Mouse (Mus musculus): ENCODE measurements around the gene Col12a1. TPM values are rescaled to one million over a fixed set of nuclear protein-coding genes. Genes with fewer than 3 reads are reported as not detected.

Col12a1 gene
- polyA plus RNA-seq, 1 experiment, result 15.3 TPM

DNA sequence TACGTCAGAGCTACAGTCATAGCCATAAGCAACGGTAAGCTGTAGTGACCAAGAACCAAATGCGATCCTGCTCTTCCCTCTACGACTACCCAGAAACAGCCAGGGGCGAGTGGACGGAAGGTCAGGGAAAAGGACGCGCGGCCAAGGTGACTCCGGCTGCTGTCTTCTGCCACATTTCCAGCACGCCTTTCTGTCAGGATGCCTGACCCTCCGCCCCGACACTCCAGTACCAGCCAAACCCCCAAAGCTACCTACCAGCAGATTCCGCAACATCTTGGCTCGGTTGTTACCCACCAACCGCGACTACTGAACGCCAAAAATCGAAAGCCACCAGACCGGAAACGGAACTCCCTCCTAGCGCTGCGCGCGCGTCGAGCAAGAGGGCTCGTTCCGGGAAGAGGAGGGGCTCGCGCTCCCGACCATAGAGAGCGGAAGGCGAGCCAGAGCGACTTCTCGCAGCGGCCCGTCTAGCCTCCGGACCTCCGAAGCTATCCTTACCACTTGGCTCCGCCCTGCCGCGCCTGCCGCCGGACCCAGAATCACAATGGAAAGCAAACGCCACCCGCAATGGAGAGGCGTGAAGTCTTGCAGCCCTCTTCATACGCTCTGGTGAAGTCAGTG lies 40.9 kb upstream of the Col12a1 start, which contains the start of gene Cox7a2:
Gene Cox7a2, minus strand, starts transcription at position 494 of the 621 bp plus-strand sequence.
- no peak for TF ChIP-seq FOSL1 (IDR thresholded peaks at IDR 0.05; ENCODE audit: insufficient read depth, low read length, poor library complexity, severe bottlenecking)
- peak; percentile 1 for TF ChIP-seq CEBPB (IDR thresholded peaks at IDR 0.05; ENCODE audit: low read depth)
- peaks cover 31% of the 10 kb centered on the region for H3K79me2 ChIP-seq (ENCODE audit: control insufficient read depth, insufficient read depth)
- peaks cover 31% of the 10 kb centered on the region for H3K36me3 ChIP-seq (ENCODE audit: control insufficient read depth, insufficient read depth)
- H3ac ChIP-seq (ENCODE audit: control insufficient read depth, insufficient read length, low read depth), result peak within 1 kb of the TSS; percentile 65
- no peaks in the 10 kb centered on the region for H3K27me3 ChIP-seq (ENCODE audit: control insufficient read depth, insufficient read depth, insufficient read length)
- peak within 1 kb of the TSS; percentile 74 for H3K4me3 ChIP-seq (ENCODE audit: insufficient read depth, poor library complexity, severe bottlenecking)
- peaks cover 23% of the 10 kb centered on the region for H3K79me3 ChIP-seq (ENCODE audit: low read depth)

DNA sequence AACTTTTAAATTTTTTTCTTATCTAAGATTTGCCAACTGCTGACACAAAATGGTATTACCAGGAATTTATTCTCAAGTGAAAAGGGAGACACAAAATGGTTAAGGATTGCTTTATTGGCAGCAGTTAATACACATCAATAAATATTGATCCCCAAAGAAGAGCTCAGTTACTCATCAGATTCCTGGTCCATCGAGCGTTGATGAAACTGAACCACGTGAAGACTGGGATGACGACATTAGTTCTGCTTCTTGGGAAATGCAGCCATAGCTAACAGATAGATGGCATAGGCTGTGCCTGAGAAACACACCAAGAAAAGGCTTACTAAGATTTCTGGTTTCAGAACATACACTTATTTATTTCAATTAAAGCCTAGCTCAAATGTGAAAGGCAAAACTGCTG lies 36.7 kb upstream of the Col12a1 start:
- TF ChIP-seq CTCF (IDR thresholded peaks at IDR 0.05; ENCODE audit: control insufficient read depth, insufficient read depth, insufficient read length), result no peak
- TF ChIP-seq CEBPB (IDR thresholded peaks at IDR 0.05; ENCODE audit: low read depth), result no peak
- TF ChIP-seq MYOG (IDR thresholded peaks at IDR 0.05; ENCODE audit: control insufficient read depth, extremely low read depth, insufficient read length), result no peak
- TF ChIP-seq USF1 (IDR thresholded peaks at IDR 0.05; ENCODE audit: low read depth), result no peak
- TF ChIP-seq MYOD1 (IDR thresholded peaks at IDR 0.05; ENCODE audit: control insufficient read depth, insufficient read length, low read depth), result no peak
- no peak for TF ChIP-seq MAX (IDR thresholded peaks at IDR 0.05)
- TF ChIP-seq FOSL1 (IDR thresholded peaks at IDR 0.05; ENCODE audit: insufficient read depth, low read length, poor library complexity, severe bottlenecking), result no peak
- H3K27me3 ChIP-seq (ENCODE audit: control insufficient read depth, insufficient read depth, insufficient read length), result no peaks in the 10 kb centered on the region
- H3ac ChIP-seq (ENCODE audit: control insufficient read depth, insufficient read length, low read depth), result no peak overlapping the region
- no peak overlapping the region for H3K4me3 ChIP-seq (ENCODE audit: insufficient read depth, poor library complexity, severe bottlenecking)
- peaks cover 40% of the 10 kb centered on the region for H3K36me3 ChIP-seq (ENCODE audit: control insufficient read depth, insufficient read depth)
- H3K79me3 ChIP-seq (ENCODE audit: low read depth), result peaks cover 23% of the 10 kb centered on the region
- H3K79me2 ChIP-seq (ENCODE audit: control insufficient read depth, insufficient read depth), result peaks cover 31% of the 10 kb centered on the region

DNA sequence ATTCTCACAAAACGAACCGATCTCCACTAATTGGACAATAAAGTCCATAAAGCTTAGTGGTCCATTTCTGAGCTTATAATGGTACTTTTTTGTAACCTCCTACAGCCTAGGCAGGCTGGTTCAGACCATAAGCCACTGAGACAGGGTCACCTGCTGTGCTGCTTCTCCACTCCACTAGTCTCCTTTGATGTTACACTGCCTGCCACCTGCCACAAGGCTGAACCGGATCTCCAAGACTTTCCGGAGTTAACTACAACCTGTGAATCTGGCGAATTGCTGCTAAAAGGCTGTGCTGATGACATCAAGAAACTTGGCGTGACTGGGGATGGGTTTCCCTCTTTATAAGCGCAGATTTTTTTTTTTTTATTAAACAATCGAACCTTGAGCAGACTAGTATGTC lies 33.2 kb upstream of the Col12a1 start:
- H3K79me3 ChIP-seq (ENCODE audit: low read depth), result no peaks in the 10 kb centered on the region
- no peak overlapping the region for H3ac ChIP-seq (ENCODE audit: control insufficient read depth, insufficient read length, low read depth)
- H3K36me3 ChIP-seq (ENCODE audit: control insufficient read depth, insufficient read depth), result peaks cover 32% of the 10 kb centered on the region
- TF ChIP-seq MYOG (IDR thresholded peaks at IDR 0.05; ENCODE audit: control insufficient read depth, extremely low read depth, insufficient read length), result no peak
- TF ChIP-seq FOSL1 (IDR thresholded peaks at IDR 0.05; ENCODE audit: insufficient read depth, low read length, poor library complexity, severe bottlenecking), result no peak
- TF ChIP-seq MAX (IDR thresholded peaks at IDR 0.05), result no peak
- TF ChIP-seq CEBPB (IDR thresholded peaks at IDR 0.05; ENCODE audit: low read depth), result no peak
- no peak for TF ChIP-seq CTCF (IDR thresholded peaks at IDR 0.05; ENCODE audit: control insufficient read depth, insufficient read depth, insufficient read length)
- no peak for TF ChIP-seq USF1 (IDR thresholded peaks at IDR 0.05; ENCODE audit: low read depth)
- no peak for TF ChIP-seq MYOD1 (IDR thresholded peaks at IDR 0.05; ENCODE audit: control insufficient read depth, insufficient read length, low read depth)
- H3K79me2 ChIP-seq (ENCODE audit: control insufficient read depth, insufficient read depth), result peaks cover 4% of the 10 kb centered on the region
- H3K4me3 ChIP-seq (ENCODE audit: insufficient read depth, poor library complexity, severe bottlenecking), result no peak overlapping the region
- H3K27me3 ChIP-seq (ENCODE audit: control insufficient read depth, insufficient read depth, insufficient read length), result no peaks in the 10 kb centered on the region

DNA sequence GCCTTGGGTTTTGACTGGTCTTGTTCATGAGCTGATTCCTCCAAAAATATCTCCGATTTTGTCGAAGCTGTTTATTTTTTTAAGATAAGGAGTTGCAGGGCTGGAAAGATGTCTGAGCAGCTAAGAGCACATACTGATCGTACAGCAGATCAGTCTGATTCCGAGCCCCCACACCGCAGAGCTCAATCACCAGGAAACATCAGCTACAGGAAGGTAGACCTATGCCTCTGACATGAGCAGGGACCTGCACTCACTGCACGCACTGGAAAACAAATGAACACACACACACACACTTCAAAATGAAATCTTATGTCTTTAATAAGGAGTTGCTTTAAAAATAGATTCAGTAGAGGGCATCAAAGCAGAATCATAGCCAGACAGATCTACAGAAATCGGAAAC lies 32.1 kb upstream of the Col12a1 start:
- no peak for TF ChIP-seq MYOG (IDR thresholded peaks at IDR 0.05; ENCODE audit: control insufficient read depth, extremely low read depth, insufficient read length)
- TF ChIP-seq FOSL1 (IDR thresholded peaks at IDR 0.05; ENCODE audit: insufficient read depth, low read length, poor library complexity, severe bottlenecking), result no peak
- no peak for TF ChIP-seq MAX (IDR thresholded peaks at IDR 0.05)
- TF ChIP-seq CEBPB (IDR thresholded peaks at IDR 0.05; ENCODE audit: low read depth), result no peak
- TF ChIP-seq MYOD1 (IDR thresholded peaks at IDR 0.05; ENCODE audit: control insufficient read depth, insufficient read length, low read depth), result no peak
- no peak for TF ChIP-seq USF1 (IDR thresholded peaks at IDR 0.05; ENCODE audit: low read depth)
- TF ChIP-seq CTCF (IDR thresholded peaks at IDR 0.05; ENCODE audit: control insufficient read depth, insufficient read depth, insufficient read length), result no peak
- Histone ChIP-seq H3K4me3 (ENCODE audit: insufficient read depth, poor library complexity, severe bottlenecking) (no peak overlapping the region), H3K79me2 (ENCODE audit: control insufficient read depth, insufficient read depth) (no peaks in the 10 kb centered on the region), H3ac (ENCODE audit: control insufficient read depth, insufficient read length, low read depth) (no peak overlapping the region), H3K79me3 (ENCODE audit: low read depth) (no peaks in the 10 kb centered on the region), H3K36me3 (ENCODE audit: control insufficient read depth, insufficient read depth) (peaks cover 21% of the 10 kb centered on the region), H3K27me3 (ENCODE audit: control insufficient read depth, insufficient read depth, insufficient read length) (no peaks in the 10 kb centered on the region)

DNA sequence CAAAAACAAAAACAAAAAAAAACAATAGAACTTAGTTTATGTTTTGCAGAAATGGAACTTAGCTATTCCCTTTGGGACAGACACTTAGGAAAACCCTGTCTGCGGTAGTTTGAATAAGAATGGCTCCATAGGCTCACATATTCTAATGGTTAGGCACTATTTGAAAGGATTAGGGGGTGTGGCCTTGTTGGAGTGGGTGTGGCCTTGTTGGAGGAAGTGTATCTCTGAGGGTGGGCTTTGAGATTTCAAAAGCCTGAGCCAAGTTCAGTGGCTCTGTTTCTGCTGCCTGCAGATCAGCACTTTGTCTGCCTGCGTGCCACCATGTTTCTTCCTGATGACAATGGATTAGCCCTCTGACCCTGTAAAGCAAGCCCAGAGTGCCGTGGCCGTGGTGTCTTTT lies 26.4 kb upstream of the Col12a1 start:
- Histone ChIP-seq H3K36me3 (ENCODE audit: control insufficient read depth, insufficient read depth) (no peaks in the 10 kb centered on the region), H3K4me3 (ENCODE audit: insufficient read depth, poor library complexity, severe bottlenecking) (no peak overlapping the region), H3ac (ENCODE audit: control insufficient read depth, insufficient read length, low read depth) (no peak overlapping the region), H3K79me2 (ENCODE audit: control insufficient read depth, insufficient read depth) (no peaks in the 10 kb centered on the region), H3K79me3 (ENCODE audit: low read depth) (no peaks in the 10 kb centered on the region), H3K27me3 (ENCODE audit: control insufficient read depth, insufficient read depth, insufficient read length) (no peaks in the 10 kb centered on the region)
- TF ChIP-seq MYOG (IDR thresholded peaks at IDR 0.05; ENCODE audit: control insufficient read depth, extremely low read depth, insufficient read length) (no peak), FOSL1 (IDR thresholded peaks at IDR 0.05; ENCODE audit: insufficient read depth, low read length, poor library complexity, severe bottlenecking) (no peak), CEBPB (IDR thresholded peaks at IDR 0.05; ENCODE audit: low read depth) (no peak), CTCF (IDR thresholded peaks at IDR 0.05; ENCODE audit: control insufficient read depth, insufficient read depth, insufficient read length) (no peak), MYOD1 (IDR thresholded peaks at IDR 0.05; ENCODE audit: control insufficient read depth, insufficient read length, low read depth) (no peak), MAX (IDR thresholded peaks at IDR 0.05) (no peak), USF1 (IDR thresholded peaks at IDR 0.05; ENCODE audit: low read depth) (no peak)

DNA sequence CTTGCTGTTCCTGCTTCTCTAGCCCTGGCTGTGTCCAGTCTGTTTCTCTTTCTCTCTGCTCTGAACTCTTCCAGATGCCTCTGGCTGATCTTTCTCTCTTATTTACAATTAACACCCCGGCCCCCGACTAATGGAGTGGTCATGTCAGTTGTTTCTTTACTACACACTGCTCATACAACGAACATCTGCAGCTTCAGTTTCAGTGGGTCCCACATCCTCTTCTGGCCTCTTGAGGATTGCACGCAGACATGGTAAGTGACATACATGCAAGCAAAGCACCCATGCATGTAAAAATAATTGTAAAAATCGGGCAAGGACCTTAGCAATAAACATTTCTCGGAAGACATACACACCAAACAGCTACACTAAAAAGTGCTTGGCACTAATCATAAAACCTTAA lies 17.0 kb upstream of the Col12a1 start:
- Histone ChIP-seq H3K79me2 (ENCODE audit: control insufficient read depth, insufficient read depth) (no peaks in the 10 kb centered on the region), H3K4me3 (ENCODE audit: insufficient read depth, poor library complexity, severe bottlenecking) (no peak overlapping the region), H3K27me3 (ENCODE audit: control insufficient read depth, insufficient read depth, insufficient read length) (no peaks in the 10 kb centered on the region), H3K79me3 (ENCODE audit: low read depth) (no peaks in the 10 kb centered on the region), H3ac (ENCODE audit: control insufficient read depth, insufficient read length, low read depth) (no peak overlapping the region), H3K36me3 (ENCODE audit: control insufficient read depth, insufficient read depth) (no peaks in the 10 kb centered on the region)
- no peak for TF ChIP-seq MAX (IDR thresholded peaks at IDR 0.05)
- TF ChIP-seq CEBPB (IDR thresholded peaks at IDR 0.05; ENCODE audit: low read depth), result no peak
- TF ChIP-seq USF1 (IDR thresholded peaks at IDR 0.05; ENCODE audit: low read depth), result no peak
- no peak for TF ChIP-seq MYOD1 (IDR thresholded peaks at IDR 0.05; ENCODE audit: control insufficient read depth, insufficient read length, low read depth)
- TF ChIP-seq FOSL1 (IDR thresholded peaks at IDR 0.05; ENCODE audit: insufficient read depth, low read length, poor library complexity, severe bottlenecking), result no peak
- no peak for TF ChIP-seq CTCF (IDR thresholded peaks at IDR 0.05; ENCODE audit: control insufficient read depth, insufficient read depth, insufficient read length)
- no peak for TF ChIP-seq MYOG (IDR thresholded peaks at IDR 0.05; ENCODE audit: control insufficient read depth, extremely low read depth, insufficient read length)
